Mouse (Mus musculus): ENCODE measurements around the gene Dnajb14.

GRCm38 (mm10) chr3:137868094-137868913 lies 829 bp downstream of the Dnajb14 start:
- no peak for TF ChIP-seq CTCF (IDR thresholded peaks at IDR 0.05)
- TF ChIP-seq EP300 (IDR thresholded peaks at IDR 0.05), result no peak
